Mouse (Mus musculus): ENCODE measurements around the gene Mapk6.
"Not testable (repeated sequence)": the region's sequence is repeated elsewhere in the genome, so short reads cannot be mapped to it uniquely, and the experiment has no call there.

The Mapk6 gene

GRCm38 (mm10) chr9:75382825-75383224 is 27.0 kb downstream of the Mapk6 start:
- DNase-seq (ENCODE audit: low spot score in 2 of 2) = no peak

- no peak for DNase-seq (ENCODE audit: low spot score in 2 of 2)
Observed at GRCm38 (mm10) chr9:75378774-75379173, 31.0 kb downstream of the Mapk6 start.

- no peak for DNase-seq (ENCODE audit: low spot score in 2 of 2)
Observed at GRCm38 (mm10) chr9:75376428-75376827, 33.4 kb downstream of the Mapk6 start.

- no peak for DNase-seq (ENCODE audit: low spot score in 2 of 2)
Observed at GRCm38 (mm10) chr9:75375606-75376005, 34.2 kb downstream of the Mapk6 start.

- DNase-seq (ENCODE audit: low spot score in 2 of 2) = no peak
Observed at GRCm38 (mm10) chr9:75368779-75369178, 41.0 kb downstream of the Mapk6 start.

GRCm38 (mm10) chr9:75366191-75366590 is 43.6 kb downstream of the Mapk6 start:
- no peak for DNase-seq (ENCODE audit: low spot score in 2 of 2)

- DNase-seq (ENCODE audit: low spot score in 2 of 2) = no peak
Observed at GRCm38 (mm10) chr9:75365195-75365594, 44.6 kb downstream of the Mapk6 start.

- DNase-seq (ENCODE audit: low spot score in 2 of 2) = not testable (repeated sequence)
Observed at GRCm38 (mm10) chr9:75363702-75364101, 46.1 kb downstream of the Mapk6 start.

GRCm38 (mm10) chr9:75363001-75363400 is 46.8 kb downstream of the Mapk6 start:
- DNase-seq (ENCODE audit: low spot score in 2 of 2) = no peak

- DNase-seq (ENCODE audit: low spot score in 2 of 2) = no peak
Observed at GRCm38 (mm10) chr9:75362201-75362600, 47.6 kb downstream of the Mapk6 start.

GRCm38 (mm10) chr9:75361699-75362098 is 48.1 kb downstream of the Mapk6 start:
- DNase-seq (ENCODE audit: low spot score in 2 of 2) = peak in 1 of 2 experiments; percentile 38

- DNase-seq (ENCODE audit: low spot score in 2 of 2) = no peak
Observed at GRCm38 (mm10) chr9:75357087-75357654, 52.6 kb downstream of the Mapk6 start.

- DNase-seq (ENCODE audit: low spot score in 2 of 2) = no peak
Observed at GRCm38 (mm10) chr9:75355783-75356182, 54.0 kb downstream of the Mapk6 start.

GRCm38 (mm10) chr9:75353094-75353493 is 56.7 kb downstream of the Mapk6 start:
- DNase-seq (ENCODE audit: low spot score in 2 of 2) = no peak

GRCm38 (mm10) chr9:75348641-75349040 is 61.2 kb downstream of the Mapk6 start:
- no peak for DNase-seq (ENCODE audit: low spot score in 2 of 2)

- no peak for DNase-seq (ENCODE audit: low spot score in 2 of 2)
Observed at GRCm38 (mm10) chr9:75348066-75348465, 61.7 kb downstream of the Mapk6 start.

GRCm38 (mm10) chr9:75347458-75347857 is 62.3 kb downstream of the Mapk6 start, which contains the start of gene Bcl2l10:
Gene Bcl2l10 (plus strand): TSS chr9:75347758.
- DNase-seq (ENCODE audit: low spot score in 2 of 2) = no peak

- DNase-seq (ENCODE audit: low spot score in 2 of 2) = no peak
Observed at GRCm38 (mm10) chr9:75342433-75342832, 67.4 kb downstream of the Mapk6 start.

GRCm38 (mm10) chr9:75338016-75338415 is 71.8 kb downstream of the Mapk6 start:
- DNase-seq (ENCODE audit: low spot score in 2 of 2) = peak; percentile 47 to 62

- no peak for DNase-seq (ENCODE audit: low spot score in 2 of 2)
Observed at GRCm38 (mm10) chr9:75334440-75334839, 75.4 kb downstream of the Mapk6 start.

GRCm38 (mm10) chr9:75330821-75331220 is 79.0 kb downstream of the Mapk6 start:
- no peak for DNase-seq (ENCODE audit: low spot score in 2 of 2)

GRCm38 (mm10) chr9:75328047-75328446 is 81.8 kb downstream of the Mapk6 start:
- no peak for DNase-seq (ENCODE audit: low spot score in 2 of 2)

- DNase-seq (ENCODE audit: low spot score in 2 of 2) = no peak
Observed at GRCm38 (mm10) chr9:75322099-75322885, 87.5 kb downstream of the Mapk6 start.

All from frontal cortex, postnatal 10 days (tissue).